Mouse (Mus musculus) limb, embryonic 14.5 days (tissue): ENCODE measurements at regions not wholly inside any gene's neighbourhood (a gene's known extent, or its start where the extent isn't known, plus 50 kb on each side); places are given as distances from the start of the nearest gene placed in this dataset.

ENCODE experiments used
- ATAC-seq: fragments of 200-750 bp; cut with Nextera tagmentation; 2 replicates; pipeline ENCODE4 v1.8.0; 2017; ENCODE audit warnings: low read depth, moderate number of reproducible peaks, moderate TSS enrichment; ENCODE audit not compliant: low FRiP score
- DNase-seq: peaks from one replicate; pipeline ENCODE4 v3.0.0-alpha.2; 2015; ENCODE audit warnings: low spot score
- H3K27ac ChIP-seq: fragments of 300-500 bp; sonication (generic); replicated peaks from 2 replicates; pipeline ENCODE4 v1.5.1; 2014; ENCODE audit warnings: low read depth, mild to moderate bottlenecking, low read length, moderate library complexity, mixed read lengths
- H3K27me3 ChIP-seq: fragments of 300-500 bp; sonication (generic); 2 replicates; pipeline ENCODE4 v1.6.1; 2014; ENCODE audit warnings: low read length, mixed read lengths; ENCODE audit not compliant: control insufficient read depth, insufficient read depth
- H3K36me3 ChIP-seq: fragments of 300-500 bp; sonication (generic); 2 replicates; pipeline ENCODE4 v1.6.1; 2014; ENCODE audit warnings: mild to moderate bottlenecking, low read length, moderate library complexity, mixed read lengths; ENCODE audit not compliant: control insufficient read depth, insufficient read depth
- H3K4me1 ChIP-seq: fragments of 300-500 bp; sonication (generic); 2 replicates; pipeline ENCODE4 v1.6.1; 2014; ENCODE audit warnings: antibody characterized with exemption, low read length, mixed read lengths; ENCODE audit not compliant: control insufficient read depth, insufficient read depth
- H3K4me2 ChIP-seq: fragments of 300-500 bp; sonication (generic); replicated peaks from 2 replicates; pipeline ENCODE4 v1.6.1; 2014; ENCODE audit warnings: low read depth, mild to moderate bottlenecking, low read length, moderate library complexity; ENCODE audit not compliant: severe bottlenecking
- H3K4me3 ChIP-seq: fragments of 300-500 bp; sonication (generic); replicated peaks from 2 replicates; pipeline ENCODE4 v1.5.1; 2014; ENCODE audit warnings: low read length
- H3K9ac ChIP-seq: fragments of 300-500 bp; sonication (generic); 2 replicates; pipeline ENCODE4 v1.6.1; 2014; ENCODE audit warnings: mild to moderate bottlenecking, low read depth, low read length, moderate library complexity; ENCODE audit not compliant: severe bottlenecking
- H3K9me3 ChIP-seq: fragments of 300-500 bp; sonication (generic); 2 replicates; pipeline ENCODE4 v1.6.1; 2016; ENCODE audit warnings: low read length; ENCODE audit not compliant: control insufficient read depth
- POLR2A ChIP-seq: fragments of 200-500 bp; IDR thresholded peaks from 2 replicates; pipeline ENCODE4 v1.8.0; 2012; ENCODE audit warnings: inconsistent platforms, mild to moderate bottlenecking, moderate library complexity, borderline replicate concordance; ENCODE audit not compliant: insufficient read depth, insufficient read length; ENCODE audit errors: extremely low read depth
- WGBS: fragments of 180-500 bp; shearing (Covaris S2); extraction: QIAGEN DNeasy Blood & Tissue Kit; methylation state at CpG from one replicate; pipeline ENCODE4 v1.1.7; 2014; 5-methylcytosine and 5-hydroxymethylcytosine counted together

DNA sequence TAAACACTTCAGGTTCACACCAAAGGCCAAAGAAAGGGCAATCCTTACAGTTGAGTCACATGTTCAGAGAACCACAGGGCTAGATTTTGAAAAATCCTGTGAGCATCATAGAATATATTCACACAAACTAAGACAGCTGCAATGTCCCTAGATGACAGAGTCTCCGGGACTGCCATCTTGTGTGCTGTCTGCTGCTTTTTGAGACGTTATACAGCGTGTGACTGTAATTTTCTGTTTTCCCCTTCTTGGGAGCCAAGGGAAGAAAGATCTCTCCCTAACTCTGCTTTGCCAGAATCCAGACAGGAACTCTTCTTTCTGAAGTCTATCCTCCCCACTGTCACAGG, 109.1 kb upstream of the Arhgap5 start:
- no peak for TF ChIP-seq POLR2A
- ATAC-seq, result no peak
- Histone ChIP-seq H3K27me3 (no peaks in the 10 kb centered on the region), H3K4me2 (no peak overlapping the region), H3K4me1 (no peaks in the 10 kb centered on the region; the same call in none of the 2 replicates), H3K27ac (no peak overlapping the region), H3K9me3 (no peaks in the 10 kb centered on the region), H3K36me3 (no peaks in the 10 kb centered on the region), H3K9ac (no peak overlapping the region), H3K4me3 (no peak overlapping the region)
- WGBS, result 89% methylated on average over 3 of the region's 3 CpGs
- no peak for DNase-seq

DNA sequence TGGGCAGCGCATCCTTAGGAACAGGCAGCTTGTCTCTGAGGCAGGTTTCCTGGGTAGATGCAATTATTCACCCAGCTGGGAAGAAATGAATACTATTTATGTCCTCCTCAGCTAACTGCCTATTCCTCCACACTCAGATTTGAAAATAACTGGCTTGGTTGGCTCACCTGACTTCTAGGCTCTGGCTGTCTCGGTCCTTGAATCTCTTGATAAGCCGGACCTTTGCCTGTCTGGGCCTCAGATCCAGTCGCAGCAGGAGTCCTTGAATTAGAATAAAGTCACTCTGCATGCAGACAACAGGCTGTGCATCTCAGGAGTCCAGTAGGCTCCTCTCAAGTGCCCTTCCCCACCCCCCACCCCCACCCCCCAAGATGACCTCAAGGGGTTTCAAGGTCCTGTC, 108.7 kb upstream of the Arhgap5 start:
- Histone ChIP-seq H3K4me1 (no peaks in the 10 kb centered on the region; the same call in none of the 2 replicates), H3K4me2 (no peak overlapping the region), H3K27ac (no peak overlapping the region), H3K9me3 (no peaks in the 10 kb centered on the region), H3K4me3 (no peak overlapping the region), H3K9ac (no peak overlapping the region), H3K27me3 (no peaks in the 10 kb centered on the region), H3K36me3 (no peaks in the 10 kb centered on the region)
- ATAC-seq (no peak), DNase-seq (no peak)
- TF ChIP-seq POLR2A, result no peak
- WGBS, result 80% methylated on average over 4 of the region's 4 CpGs

DNA sequence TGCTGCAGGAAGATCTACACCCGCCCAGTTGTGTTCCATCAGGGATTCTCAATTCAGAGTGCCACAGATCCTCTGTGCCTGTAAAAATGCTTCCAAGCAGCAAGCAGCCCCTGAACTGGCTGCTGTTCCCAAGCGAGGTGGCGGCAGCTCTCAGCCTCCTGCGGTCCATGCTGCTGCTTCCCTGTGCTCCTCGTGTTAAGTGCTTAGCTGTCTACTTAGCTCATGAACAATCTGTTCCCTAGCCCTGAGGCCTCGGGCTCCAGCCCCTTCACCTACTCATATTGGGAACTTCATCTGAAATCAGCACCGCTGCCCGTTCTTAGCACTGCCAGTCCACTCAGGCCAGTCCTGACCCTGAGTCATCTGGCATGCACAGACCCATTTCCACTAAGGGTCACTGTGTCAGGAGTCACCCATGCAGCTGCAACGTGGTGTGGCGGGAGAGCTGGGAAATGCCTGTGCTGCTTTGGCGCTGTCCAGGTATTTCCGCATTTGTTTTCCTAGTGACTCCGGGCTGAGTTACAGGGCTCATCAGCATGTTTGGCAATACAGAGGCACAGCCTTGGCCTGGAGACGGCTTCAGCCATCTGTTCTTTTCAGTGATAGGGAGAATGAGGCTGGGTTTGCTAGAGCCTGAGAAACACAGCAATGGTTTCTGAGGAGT, 107.5 kb upstream of the Arhgap5 start:
- no peaks in the 10 kb centered on the region for H3K27me3 ChIP-seq
- H3K4me2 ChIP-seq, result no peak overlapping the region
- TF ChIP-seq POLR2A, result no peak
- no peaks in the 10 kb centered on the region; the same call in none of the 2 replicates for H3K4me1 ChIP-seq
- H3K4me3 ChIP-seq, result no peak overlapping the region
- WGBS, result 38% methylated on average over 14 of the region's 14 CpGs
- DNase-seq (no peak), ATAC-seq (no peak)
- H3K27ac ChIP-seq, result no peak overlapping the region
- H3K36me3 ChIP-seq, result no peaks in the 10 kb centered on the region
- no peak overlapping the region for H3K9ac ChIP-seq
- H3K9me3 ChIP-seq, result no peaks in the 10 kb centered on the region

DNA sequence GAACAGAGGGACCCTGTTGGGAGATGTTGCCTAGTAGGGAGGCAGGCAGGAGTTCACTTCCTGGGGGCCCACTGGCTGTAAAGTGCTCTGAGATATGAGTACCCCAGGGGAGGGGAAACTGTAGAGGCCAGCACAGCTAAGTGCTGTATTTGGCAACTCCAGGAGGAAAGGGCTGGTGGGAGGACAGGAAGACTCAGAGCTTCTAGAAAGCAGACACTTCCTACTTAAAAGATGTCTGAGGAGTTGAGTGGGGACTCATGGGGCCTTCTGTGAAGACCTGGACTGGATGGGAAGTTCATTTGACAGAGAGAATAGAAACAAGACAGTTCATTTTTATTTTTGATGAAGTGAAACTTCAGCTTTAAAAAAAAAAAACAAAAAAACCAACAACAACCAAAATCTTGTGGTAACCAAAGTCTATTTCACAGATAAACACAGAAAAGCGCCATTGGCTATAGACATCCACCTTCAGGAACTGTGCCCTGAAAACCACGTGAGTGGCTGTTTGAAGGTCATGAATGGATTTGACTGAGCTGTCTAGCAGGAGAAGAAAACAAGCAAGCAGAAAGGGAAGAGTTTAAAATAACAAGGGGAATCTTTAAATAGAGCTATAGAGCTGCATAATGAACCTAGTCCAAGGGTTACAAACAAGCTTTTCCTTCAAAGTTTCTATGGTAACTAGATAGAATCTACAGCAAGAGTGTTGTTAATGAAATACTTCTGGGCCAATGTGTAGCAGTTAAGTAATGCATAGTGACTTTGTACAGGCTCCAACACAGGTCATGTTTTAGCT, 105.9 kb upstream of the Arhgap5 start:
- WGBS, result 76% methylated on average over 2 of the region's 2 CpGs
- no peaks in the 10 kb centered on the region for H3K36me3 ChIP-seq
- no peak overlapping the region for H3K9ac ChIP-seq
- no peak for TF ChIP-seq POLR2A
- no peak overlapping the region for H3K4me2 ChIP-seq
- H3K27ac ChIP-seq, result no peak overlapping the region
- no peak for ATAC-seq
- H3K27me3 ChIP-seq, result no peaks in the 10 kb centered on the region
- H3K4me3 ChIP-seq, result no peak overlapping the region
- no peak for DNase-seq
- H3K4me1 ChIP-seq, result no peaks in the 10 kb centered on the region; the same call in none of the 2 replicates
- H3K9me3 ChIP-seq, result no peaks in the 10 kb centered on the region

DNA sequence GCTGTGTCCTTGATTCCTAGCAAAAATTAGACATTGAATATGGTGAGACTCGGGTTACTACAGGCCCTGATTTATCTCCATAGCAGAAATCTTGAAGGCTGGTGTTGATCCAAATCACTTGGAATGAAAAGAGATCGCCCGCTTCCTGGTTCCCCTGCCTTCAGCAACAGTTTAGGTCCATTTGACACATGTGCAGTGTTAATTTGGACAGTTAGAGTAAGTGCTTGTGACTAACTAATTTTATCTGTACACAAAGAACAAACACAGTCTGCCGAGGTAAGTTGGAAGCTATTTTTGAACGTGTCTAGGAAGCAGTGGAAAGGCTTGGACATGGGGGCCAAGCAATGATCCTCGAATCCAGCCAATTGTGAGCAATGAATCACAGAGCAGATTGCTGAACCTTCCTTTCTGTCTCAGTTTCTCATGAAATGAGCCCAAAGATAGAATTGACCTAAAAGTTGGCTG, 105.2 kb upstream of the Arhgap5 start:
- 73% methylated on average over 6 of the region's 6 CpGs for WGBS
- no peak overlapping the region for H3K4me3 ChIP-seq

More for the DNA sequence above, 105.2 kb upstream of the Arhgap5 start:
- DNase-seq (no peak), ATAC-seq (no peak)
- no peak for TF ChIP-seq POLR2A
- no peak overlapping the region for H3K27ac ChIP-seq
- no peak overlapping the region for H3K9ac ChIP-seq
- H3K9me3 ChIP-seq, result no peaks in the 10 kb centered on the region
- H3K4me1 ChIP-seq, result no peaks in the 10 kb centered on the region; the same call in none of the 2 replicates
- H3K27me3 ChIP-seq, result no peaks in the 10 kb centered on the region
- no peak overlapping the region for H3K4me2 ChIP-seq
- no peaks in the 10 kb centered on the region for H3K36me3 ChIP-seq
